Mouse (Mus musculus): ENCODE measurements around the gene Psmd9.
A peak's percentile ranks its signal among the peaks of the same experiment; 100 is the strongest.
"Not testable (repeated sequence)": the region's sequence is repeated elsewhere in the genome, so short reads cannot be mapped to it uniquely, and the experiment has no call there.

Psmd9 gene

GRCm38 (mm10) chr5:123190912-123191311 lies 21.7 kb downstream of the Psmd9 start:
- DNase-seq (ENCODE audit: low read depth, low spot score) = no peak

- no peak for DNase-seq (ENCODE audit: low read depth, low spot score)
Observed at GRCm38 (mm10) chr5:123191427-123191826, 22.2 kb downstream of the Psmd9 start.

GRCm38 (mm10) chr5:123192606-123193150 lies 23.5 kb downstream of the Psmd9 start:
- no peak for DNase-seq (ENCODE audit: low read depth, low spot score)

GRCm38 (mm10) chr5:123193436-123193835 lies 24.2 kb downstream of the Psmd9 start:
- DNase-seq (ENCODE audit: low read depth, low spot score) = no peak

GRCm38 (mm10) chr5:123194856-123195255 lies 25.6 kb downstream of the Psmd9 start:
- no peak for DNase-seq (ENCODE audit: low read depth, low spot score)

GRCm38 (mm10) chr5:123195500-123196000 lies 26.3 kb downstream of the Psmd9 start:
- no peak for DNase-seq (ENCODE audit: low read depth, low spot score)

GRCm38 (mm10) chr5:123196746-123197145 lies 27.5 kb downstream of the Psmd9 start:
- no peak for DNase-seq (ENCODE audit: low read depth, low spot score)

- DNase-seq (ENCODE audit: low read depth, low spot score) = no peak
Observed at GRCm38 (mm10) chr5:123198523-123198922, 29.3 kb downstream of the Psmd9 start.

- DNase-seq (ENCODE audit: low read depth, low spot score) = not testable (repeated sequence)
Observed at GRCm38 (mm10) chr5:123200816-123201522, 31.8 kb downstream of the Psmd9 start.

GRCm38 (mm10) chr5:123201523-123201892 lies 32.3 kb downstream of the Psmd9 start:
- no peak for DNase-seq (ENCODE audit: low read depth, low spot score)

- no peak for DNase-seq (ENCODE audit: low read depth, low spot score)
Observed at GRCm38 (mm10) chr5:123201987-123202386, 32.8 kb downstream of the Psmd9 start.

- not testable (repeated sequence) for DNase-seq (ENCODE audit: low read depth, low spot score)
Observed at GRCm38 (mm10) chr5:123202771-123203170, 33.6 kb downstream of the Psmd9 start.

GRCm38 (mm10) chr5:123203591-123203990 lies 34.4 kb downstream of the Psmd9 start:
- DNase-seq (ENCODE audit: low read depth, low spot score) = not testable (repeated sequence)

GRCm38 (mm10) chr5:123222346-123223050 lies 53.3 kb downstream of the Psmd9 start:
- not testable (repeated sequence) for DNase-seq (ENCODE audit: low read depth, low spot score)

GRCm38 (mm10) chr5:123223051-123223410 lies 53.8 kb downstream of the Psmd9 start:
- DNase-seq (ENCODE audit: low read depth, low spot score) = no peak

GRCm38 (mm10) chr5:123223861-123224260 lies 54.6 kb downstream of the Psmd9 start:
- DNase-seq (ENCODE audit: low read depth, low spot score) = not testable (repeated sequence)

GRCm38 (mm10) chr5:123226851-123227250 lies 57.6 kb downstream of the Psmd9 start:
- no peak for DNase-seq (ENCODE audit: low read depth, low spot score)

GRCm38 (mm10) chr5:123227762-123228523 lies 58.7 kb downstream of the Psmd9 start:
- DNase-seq (ENCODE audit: low read depth, low spot score) = peak; percentile 83

- no peak for DNase-seq (ENCODE audit: low read depth, low spot score)
Observed at GRCm38 (mm10) chr5:123228524-123228922, 59.3 kb downstream of the Psmd9 start.

- DNase-seq (ENCODE audit: low read depth, low spot score) = no peak
Observed at GRCm38 (mm10) chr5:123229296-123229695, 60.1 kb downstream of the Psmd9 start.

GRCm38 (mm10) chr5:123232180-123232579 lies 63.0 kb downstream of the Psmd9 start:
- DNase-seq (ENCODE audit: low read depth, low spot score) = no peak

- DNase-seq (ENCODE audit: low read depth, low spot score) = no peak
Observed at GRCm38 (mm10) chr5:123235731-123236130, 66.5 kb downstream of the Psmd9 start.

Data from WW6 (cell line).